Mouse (Mus musculus) forebrain, embryonic 12.5 days (tissue): ENCODE results near the gene Akr1c19. TPM values are rescaled to one million over a fixed set of nuclear protein-coding genes. Genes with fewer than 3 reads are reported as not detected.
"Not testable (repeated sequence)": the region's sequence is repeated elsewhere in the genome, so short reads cannot be mapped to it uniquely, and the experiment has no call there.

ENCODE experiments used
- ATAC-seq: fragments of 200-750 bp; cut with Nextera tagmentation; 2 replicates; pipeline ENCODE4 v1.8.0; 2017; ENCODE audit warnings: moderate TSS enrichment; ENCODE audit not compliant: low FRiP score
- H3K27ac ChIP-seq: fragments of 300-500 bp; sonication (generic); 2 replicates; pipeline ENCODE4 v1.5.1; 2016; ENCODE audit warnings: mild to moderate bottlenecking
- H3K27me3 ChIP-seq: fragments of 300-500 bp; sonication (generic); 2 replicates; pipeline ENCODE4 v1.6.1; 2016; ENCODE audit warnings: mild to moderate bottlenecking
- H3K36me3 ChIP-seq: fragments of 300-500 bp; sonication (generic); replicated peaks from 2 replicates; pipeline ENCODE4 v1.6.1; 2016; ENCODE audit warnings: mild to moderate bottlenecking
- H3K4me1 ChIP-seq: fragments of 300-500 bp; sonication (generic); 2 replicates; pipeline ENCODE4 v1.6.1; 2016
- H3K4me2 ChIP-seq: fragments of 300-500 bp; sonication (generic); 2 replicates; pipeline ENCODE4 v1.6.1; 2016; ENCODE audit warnings: mild to moderate bottlenecking, moderate library complexity
- H3K4me3 ChIP-seq: fragments of 300-500 bp; sonication (generic); replicated peaks from 2 replicates; pipeline ENCODE4 v1.5.1; 2016; ENCODE audit warnings: mild to moderate bottlenecking
- H3K9ac ChIP-seq: fragments of 300-500 bp; sonication (generic); 2 replicates; pipeline ENCODE4 v1.6.1; 2016; ENCODE audit warnings: mild to moderate bottlenecking
- H3K9me3 ChIP-seq: fragments of 300-500 bp; sonication (generic); 2 replicates; pipeline ENCODE4 v1.6.1; 2016
- WGBS: fragments of 180-500 bp; shearing (Covaris S2); methylation state at CpG from one replicate; pipeline ENCODE4 v1.1.7; 2016; 5-methylcytosine and 5-hydroxymethylcytosine counted together
- polyA plus RNA-seq: library from polyadenylated mRNA; unstranded; fragments of >200 nt; fragmentation: Nextera tagmentation; extraction: Ambion mirVana; gene quantifications from 2 replicates; pipeline ENCODE4 v1.2.1, GENCODE M21; 2016

Akr1c19 gene
- polyA plus RNA-seq, 1 experiment from 2014 or later = 0.54 TPM

GRCm38 (mm10) chr13:4233135-4233534, 4.6 kb downstream of the Akr1c19 start:
- no peak overlapping the region for H3K4me3 ChIP-seq
- H3K27me3 ChIP-seq = no peaks in the 10 kb centered on the region
- no peaks in the 10 kb centered on the region for H3K36me3 ChIP-seq
- H3K9ac ChIP-seq = no peak overlapping the region
- no peaks in the 10 kb centered on the region for H3K4me1 ChIP-seq
- no peak overlapping the region for H3K4me2 ChIP-seq
- H3K27ac ChIP-seq = no peak overlapping the region
- H3K9me3 ChIP-seq = no peaks in the 10 kb centered on the region
- no peak for ATAC-seq
- WGBS = 78% methylated on average over 1 of the region's 1 CpGs

GRCm38 (mm10) chr13:4233536-4234172, 5.2 kb downstream of the Akr1c19 start:
- Histone ChIP-seq H3K4me1 (no peaks in the 10 kb centered on the region), H3K27me3 (no peaks in the 10 kb centered on the region), H3K4me2 (no peak overlapping the region), H3K9me3 (no peaks in the 10 kb centered on the region), H3K4me3 (no peak overlapping the region), H3K9ac (no peak overlapping the region), H3K27ac (no peak overlapping the region), H3K36me3 (no peaks in the 10 kb centered on the region)
- ATAC-seq = no peak
- WGBS = 80% methylated on average over 3 of the region's 3 CpGs

- H3K4me1 ChIP-seq = no peaks in the 10 kb centered on the region
- ATAC-seq = peak; percentile 90
- H3K9me3 ChIP-seq = no peaks in the 10 kb centered on the region
- H3K9ac ChIP-seq = peak overlapping the region; percentile 21; the same call in 1 of the 2 replicates
- no peaks in the 10 kb centered on the region for H3K36me3 ChIP-seq
- peak overlapping the region; percentile 56 for H3K4me2 ChIP-seq
- no peak overlapping the region for H3K27ac ChIP-seq
- H3K27me3 ChIP-seq = no peaks in the 10 kb centered on the region
- WGBS = under 1% methylated on average over 13 of the region's 13 CpGs
- H3K4me3 ChIP-seq = peak overlapping the region; percentile 35
Observed at GRCm38 (mm10) chr13:4244861-4245559, 16.5 kb downstream of the Akr1c19 start.

DNA sequence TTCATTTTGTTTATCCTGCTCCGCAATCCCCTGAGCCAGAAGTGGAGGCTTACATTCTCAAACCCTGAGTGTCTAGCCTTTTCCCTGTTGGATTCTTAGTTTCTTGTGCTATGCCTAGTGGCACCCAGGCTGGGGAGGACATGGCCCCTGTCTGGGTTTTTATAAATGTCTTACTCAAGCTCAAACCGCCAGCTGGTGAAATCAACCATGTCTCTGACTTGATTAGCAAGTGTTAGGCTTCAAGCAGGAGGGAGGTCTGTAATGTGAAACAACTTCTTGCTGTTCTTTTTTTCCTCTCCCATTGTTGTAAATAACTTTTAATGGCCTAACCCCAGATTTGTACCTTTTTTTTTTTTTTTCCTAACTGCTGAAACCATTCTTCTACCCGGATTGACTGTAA, 20.8 kb downstream of the Akr1c19 start:
- ATAC-seq = no peak
- Histone ChIP-seq H3K4me1 (no peaks in the 10 kb centered on the region), H3K4me3 (no peak overlapping the region), H3K27me3 (no peaks in the 10 kb centered on the region), H3K27ac (no peak overlapping the region), H3K36me3 (no peaks in the 10 kb centered on the region), H3K9ac (no peak overlapping the region), H3K4me2 (no peak overlapping the region), H3K9me3 (no peaks in the 10 kb centered on the region)
- 65% methylated on average over 3 of the region's 3 CpGs for WGBS

- H3K27ac ChIP-seq, H3K36me3 ChIP-seq, H3K4me3 ChIP-seq, H3K4me2 ChIP-seq, H3K9ac ChIP-seq, H3K9me3 ChIP-seq, H3K27me3 ChIP-seq, ATAC-seq, H3K4me1 ChIP-seq: not testable (repeated sequence)
Observed at GRCm38 (mm10) chr13:4256894-4257293, 28.4 kb downstream of the Akr1c19 start.

DNA sequence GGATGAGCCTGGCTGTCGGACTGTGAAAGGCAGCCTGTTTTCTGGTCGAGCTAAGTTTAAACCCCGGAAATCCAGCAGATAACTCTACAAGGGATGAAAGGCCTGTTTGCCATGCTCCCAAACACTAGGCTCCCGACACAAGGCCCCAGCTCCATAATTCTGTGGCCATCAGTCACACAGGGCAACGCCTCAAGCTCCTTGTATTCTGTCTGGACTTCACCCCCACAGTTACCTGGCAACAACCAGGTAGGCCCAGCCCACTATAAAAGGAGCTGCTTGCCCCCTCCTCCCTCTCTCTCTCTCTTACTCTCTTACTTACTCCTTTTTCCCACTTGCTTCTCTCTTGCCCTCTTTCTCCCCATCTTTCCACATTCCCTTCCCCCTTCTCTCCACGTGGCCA, 28.8 kb downstream of the Akr1c19 start:
- Histone ChIP-seq H3K9me3 (no peaks in the 10 kb centered on the region), H3K4me1 (no peaks in the 10 kb centered on the region), H3K4me2 (no peak overlapping the region), H3K27ac (no peak overlapping the region), H3K36me3 (no peaks in the 10 kb centered on the region), H3K4me3 (no peak overlapping the region), H3K9ac (no peak overlapping the region), H3K27me3 (no peaks in the 10 kb centered on the region)
- no peak for ATAC-seq
- 89% methylated on average over 6 of the region's 6 CpGs for WGBS

- Histone ChIP-seq H3K9me3 (no peaks in the 10 kb centered on the region), H3K9ac (no peak overlapping the region), H3K4me1 (no peaks in the 10 kb centered on the region), H3K27ac (no peak overlapping the region), H3K36me3 (no peaks in the 10 kb centered on the region), H3K4me3 (no peak overlapping the region), H3K27me3 (no peaks in the 10 kb centered on the region), H3K4me2 (no peak overlapping the region)
- no peak for ATAC-seq
- 91% methylated on average over 3 of the region's 3 CpGs for WGBS
Observed at GRCm38 (mm10) chr13:4264612-4265011, 36.1 kb downstream of the Akr1c19 start.

GRCm38 (mm10) chr13:4265047-4265446, 36.5 kb downstream of the Akr1c19 start:
- Histone ChIP-seq H3K9me3 (no peaks in the 10 kb centered on the region), H3K27me3 (no peaks in the 10 kb centered on the region), H3K27ac (no peak overlapping the region), H3K4me3 (no peak overlapping the region), H3K4me1 (no peaks in the 10 kb centered on the region), H3K4me2 (no peak overlapping the region), H3K9ac (no peak overlapping the region), H3K36me3 (no peaks in the 10 kb centered on the region)
- ATAC-seq = no peak
- WGBS = 84% methylated on average over 2 of the region's 2 CpGs

DNA sequence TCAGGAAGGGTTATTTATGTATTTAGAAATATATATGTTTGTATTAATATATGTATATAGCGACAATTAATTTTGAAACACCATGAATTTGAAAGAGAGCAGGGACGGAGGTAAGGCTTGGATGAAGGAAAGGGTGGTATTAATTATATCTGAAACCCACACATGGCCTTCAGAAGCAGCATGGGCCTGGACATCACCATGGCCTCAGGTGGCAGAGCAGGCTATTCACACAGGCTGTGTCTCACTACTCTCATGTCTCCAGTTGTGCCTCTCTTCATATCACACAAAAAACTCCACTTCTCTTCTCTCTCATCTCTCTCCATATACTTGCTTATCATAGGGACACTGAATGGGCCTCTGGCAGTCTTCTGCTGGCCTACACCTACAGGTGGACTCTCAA, 37.0 kb downstream of the Akr1c19 start:
- not testable (repeated sequence) for H3K9ac ChIP-seq, H3K27me3 ChIP-seq, H3K4me2 ChIP-seq, ATAC-seq, H3K4me3 ChIP-seq, H3K9me3 ChIP-seq, H3K4me1 ChIP-seq, H3K27ac ChIP-seq, H3K36me3 ChIP-seq
- WGBS = 85% methylated on average over 2 of the region's 2 CpGs

DNA sequence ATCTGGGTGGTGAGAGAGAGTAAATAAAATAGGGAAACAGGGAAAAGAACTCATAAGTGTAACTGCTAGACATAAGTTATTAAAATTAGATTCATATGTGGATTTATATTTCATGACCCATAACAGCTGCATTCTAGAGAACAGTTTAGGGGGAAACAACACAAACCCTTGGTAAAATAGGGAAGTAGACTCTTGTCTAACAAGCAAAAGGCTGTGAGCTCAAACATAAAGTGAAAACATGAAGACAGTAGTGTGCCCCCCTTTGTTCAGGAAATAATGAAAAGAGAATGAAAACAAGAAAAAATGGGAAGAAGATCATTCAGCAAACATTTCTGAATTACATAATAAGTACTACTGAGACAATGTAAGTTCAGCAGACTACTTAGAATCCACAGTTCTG, 42.4 kb downstream of the Akr1c19 start:
- H3K27ac ChIP-seq = no peak overlapping the region
- ATAC-seq = no peak
- no peaks in the 10 kb centered on the region for H3K4me1 ChIP-seq
- no peak overlapping the region for H3K9ac ChIP-seq
- no peak overlapping the region for H3K4me3 ChIP-seq
- no peaks in the 10 kb centered on the region for H3K9me3 ChIP-seq
- no peak overlapping the region for H3K4me2 ChIP-seq
- H3K27me3 ChIP-seq = no peaks in the 10 kb centered on the region
- no peaks in the 10 kb centered on the region for H3K36me3 ChIP-seq

DNA sequence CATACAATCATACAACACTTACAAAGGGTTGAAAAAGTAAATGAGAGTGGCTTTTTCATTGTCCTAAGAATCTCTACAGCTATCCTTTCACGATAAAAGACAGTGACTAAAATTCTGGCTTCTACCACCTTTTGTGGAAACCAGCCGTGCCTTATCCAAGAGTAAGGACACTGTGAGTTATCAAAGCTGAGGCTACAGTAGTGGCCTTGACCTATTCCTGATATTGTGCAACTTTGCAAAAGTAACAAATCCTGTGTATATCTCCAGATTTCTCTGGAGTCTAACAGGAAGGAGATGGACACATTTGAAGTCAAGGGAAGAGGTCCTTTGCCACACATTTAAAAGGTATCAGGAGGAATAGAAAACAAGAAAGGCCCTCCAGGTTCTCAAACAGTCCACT, 49.0 kb downstream of the Akr1c19 start:
- 91% methylated on average over 2 of the region's 2 CpGs for WGBS

GRCm38 (mm10) chr13:4279284-4279683, 50.8 kb downstream of the Akr1c19 start, which contains the start of gene Akr1c12:
Gene Akr1c12 (minus strand): TSS chr13:4279433.
- ATAC-seq = no peak
- Histone ChIP-seq H3K9ac (no peak within 1 kb of the TSS), H3K27ac (no peak within 1 kb of the TSS), H3K4me1 (no peaks in the 10 kb centered on the region), H3K9me3 (no peaks in the 10 kb centered on the region), H3K27me3 (no peaks in the 10 kb centered on the region), H3K36me3 (no peaks in the 10 kb centered on the region), H3K4me3 (no peak within 1 kb of the TSS), H3K4me2 (no peak within 1 kb of the TSS)
- WGBS = 84% methylated on average over 4 of the region's 4 CpGs

More for the DNA sequence above, 49.0 kb downstream of the Akr1c19 start:
- no peaks in the 10 kb centered on the region for H3K36me3 ChIP-seq
- no peaks in the 10 kb centered on the region for H3K4me1 ChIP-seq
- H3K9me3 ChIP-seq = no peaks in the 10 kb centered on the region
- H3K9ac ChIP-seq = no peak overlapping the region
- ATAC-seq = no peak
- no peak overlapping the region for H3K27ac ChIP-seq
- H3K4me2 ChIP-seq = no peak overlapping the region
- H3K4me3 ChIP-seq = no peak overlapping the region
- H3K27me3 ChIP-seq = no peaks in the 10 kb centered on the region
